9 mouse cellular contexts compared by ENCODE assay signal in the genomic region with DNA sequence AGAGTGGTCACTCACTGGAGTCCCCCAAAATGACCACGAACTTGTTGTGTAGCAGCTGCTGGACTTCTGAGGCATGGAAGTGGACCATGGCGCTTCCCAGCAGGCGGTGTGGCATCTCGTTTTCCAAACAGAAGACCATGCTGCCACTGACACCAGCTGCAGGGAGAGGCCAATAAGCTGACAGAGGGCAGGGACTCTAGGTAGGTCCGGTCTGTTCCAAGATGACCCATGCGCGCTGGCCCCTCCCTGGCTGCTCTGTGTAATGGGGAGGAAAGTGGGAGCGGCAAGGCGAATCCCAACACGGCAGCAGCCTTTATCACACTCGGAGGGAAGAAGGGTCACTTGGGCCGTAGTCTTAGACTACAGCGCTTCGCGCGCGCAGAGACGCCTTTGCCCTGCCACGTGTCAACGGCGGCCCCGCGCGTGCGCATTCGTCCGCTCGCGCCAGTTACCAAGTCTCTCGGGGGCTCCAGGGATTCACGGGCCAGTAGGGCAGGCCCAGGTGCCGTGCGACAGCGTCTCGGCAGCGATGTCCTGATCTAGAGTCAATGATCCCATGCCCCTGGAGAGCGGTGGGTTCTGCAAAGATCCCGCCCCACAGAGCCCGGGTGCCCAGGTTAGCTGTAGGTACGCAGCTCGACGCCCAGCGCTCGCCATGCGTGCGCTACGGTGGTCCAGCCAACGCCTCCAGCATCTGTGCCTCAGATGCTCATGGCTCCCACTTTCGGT. TPM values are rescaled to one million over a fixed set of nuclear protein-coding genes. Genes with fewer than 3 reads are reported as not detected.
DNase-seq lines count a peak whose midpoint lies in the region; ATAC-seq and TF ChIP-seq lines count a peak whose summit lies in the region.
"Had no signal": no experiment of that assay in that cellular context is flagged by ENCODE, and none has a peak within 500 bp of the region (broad histone marks: within the 10 kb centered on the region; RNA-seq: fewer than 3 reads in every experiment).

No protein-coding gene starts in this region.

- peak overlapping the region; percentile 90 for H3K4me2 ChIP-seq in liver, postnatal 0 days (ENCODE audit: low read depth, low read length)
- H3K4me2 ChIP-seq in neural tube, embryonic 13.5 days, result peak overlapping the region; percentile 69

- H3K9ac ChIP-seq in ES-Bruce4 (ENCODE audit: low read depth, poor library complexity, severe bottlenecking), result peak overlapping the region; percentile 69
- peak overlapping the region; percentile 89 for H3K9ac ChIP-seq in liver, postnatal 0 days (replicated peaks)
- peak overlapping the region; percentile 89 for H3K9ac ChIP-seq in neural tube, embryonic 13.5 days

- H3K9me3 ChIP-seq in ES-Bruce4 (replicated peaks; ENCODE audit: control insufficient read depth, insufficient read depth, low read length, poor library complexity, severe bottlenecking), result no peaks in the 10 kb centered on the region
- H3K9me3 ChIP-seq in forebrain, embryonic 10.5 days, result no peaks in the 10 kb centered on the region
- H3K9me3 ChIP-seq in liver, postnatal 0 days (ENCODE audit: low read length), result no peaks in the 10 kb centered on the region
- H3K9me3 ChIP-seq in neural tube, embryonic 13.5 days, result no peaks in the 10 kb centered on the region

- DNase-seq in brain, embryonic 18.5 days (ENCODE audit: low read depth, low spot score), result peak; percentile 54
- DNase-seq in forebrain, embryonic 10.5 days (ENCODE audit: extremely low spot score, low spot score), result peak; percentile 83
- DNase-seq in heart, postnatal 10 days, result peak; percentile 82 to 85
- peak; percentile 86 to 92 for DNase-seq in kidney, postnatal 4 days
- peak; percentile 83 for DNase-seq in liver, postnatal 0 days
- peak; percentile 83 for DNase-seq in thymus, adult 2 months

- 17% methylated on average over 49 of the region's 49 CpGs for WGBS in forebrain, embryonic 10.5 days
- WGBS in liver, postnatal 0 days (ENCODE audit: insufficient replicate concordance), result 13% methylated on average over 49 of the region's 49 CpGs
- 17% methylated on average over 49 of the region's 49 CpGs for WGBS in neural tube, embryonic 13.5 days
- WGBS in thymus, adult 2 months, result 18% methylated on average over 49 of the region's 49 CpGs

- H3K4me1 ChIP-seq in ES-Bruce4 (ENCODE audit: control insufficient read depth, insufficient read depth, low read length), result no peaks in the 10 kb centered on the region
- peaks cover 34% of the 10 kb centered on the region for H3K4me1 ChIP-seq in forebrain, embryonic 10.5 days
- H3K4me1 ChIP-seq in liver, postnatal 0 days (ENCODE audit: insufficient read depth), result peaks cover 16% of the 10 kb centered on the region
- peaks cover 54% of the 10 kb centered on the region for H3K4me1 ChIP-seq in neural tube, embryonic 13.5 days (replicated peaks)
- peaks cover 7% of the 10 kb centered on the region for H3K4me1 ChIP-seq in thymus, adult 2 months (replicated peaks; ENCODE audit: control insufficient read depth, insufficient read depth, low read length)

- no peaks in the 10 kb centered on the region for H3K27me3 ChIP-seq in ES-Bruce4 (ENCODE audit: control insufficient read depth, insufficient read depth, low read length, poor library complexity, severe bottlenecking)
- H3K27me3 ChIP-seq in forebrain, embryonic 10.5 days (ENCODE audit: poor library complexity, severe bottlenecking), result peaks cover 11% of the 10 kb centered on the region; the same call in 1 of the 2 replicates
- no peaks in the 10 kb centered on the region for H3K27me3 ChIP-seq in liver, postnatal 0 days (ENCODE audit: insufficient read depth, low read length)
- H3K27me3 ChIP-seq in neural tube, embryonic 13.5 days, result no peaks in the 10 kb centered on the region
- no peaks in the 10 kb centered on the region for H3K27me3 ChIP-seq in thymus, adult 2 months (ENCODE audit: control insufficient read depth, insufficient read depth, low read length)

- H3K36me3 ChIP-seq in ES-Bruce4 (ENCODE audit: control insufficient read depth, insufficient read depth, low read length, poor library complexity, severe bottlenecking), result no peaks in the 10 kb centered on the region
- H3K36me3 ChIP-seq in forebrain, embryonic 10.5 days (replicated peaks), result peaks cover 53% of the 10 kb centered on the region
- peaks cover 6% of the 10 kb centered on the region for H3K36me3 ChIP-seq in liver, postnatal 0 days (replicated peaks; ENCODE audit: insufficient read depth, low read length)
- peaks cover 16% of the 10 kb centered on the region for H3K36me3 ChIP-seq in neural tube, embryonic 13.5 days
- H3K36me3 ChIP-seq in thymus, adult 2 months (ENCODE audit: control insufficient read depth, insufficient read depth, low read length), result no peaks in the 10 kb centered on the region

- no peak for TF ChIP-seq POLR2A in ES-Bruce4 (IDR thresholded peaks at IDR 0.05; ENCODE audit: insufficient read depth, low read length)
- TF ChIP-seq POLR2A in thymus, adult 2 months (IDR thresholded peaks at IDR 0.05; ENCODE audit: control insufficient read depth, extremely low read depth, insufficient read depth, low read length, poor library complexity), result peak; percentile 39; the same call in 1 of the 2 replicates

- H3K27ac ChIP-seq in ES-Bruce4 (ENCODE audit: insufficient read depth, low read length), result no peak overlapping the region
- H3K27ac ChIP-seq in forebrain, embryonic 10.5 days, result peak overlapping the region; percentile 94
- peak overlapping the region; percentile 94 for H3K27ac ChIP-seq in liver, postnatal 0 days (ENCODE audit: low read depth)
- peak overlapping the region; percentile 92 for H3K27ac ChIP-seq in neural tube, embryonic 13.5 days (replicated peaks)
- peak overlapping the region; percentile 12; the same call in 1 of the 2 replicates for H3K27ac ChIP-seq in thymus, adult 2 months (ENCODE audit: control insufficient read depth, insufficient read depth, low read length)

- peak overlapping the region; percentile 93 for H3K4me3 ChIP-seq in ES-Bruce4 (ENCODE audit: low read depth, low read length)
- H3K4me3 ChIP-seq in forebrain, embryonic 10.5 days, result peak overlapping the region; percentile 69
- peak overlapping the region; percentile 92 for H3K4me3 ChIP-seq in liver, postnatal 0 days (ENCODE audit: low read depth, low read length)
- H3K4me3 ChIP-seq in neural tube, embryonic 13.5 days, result peak overlapping the region; percentile 84
- peak overlapping the region; percentile 83 for H3K4me3 ChIP-seq in thymus, adult 2 months (ENCODE audit: control insufficient read depth, insufficient read depth, low read length)

- no peak for TF ChIP-seq CTCF in ES-Bruce4 (IDR thresholded peaks at IDR 0.05; ENCODE audit: low read depth, low read length)
- TF ChIP-seq CTCF in liver, postnatal 0 days (IDR thresholded peaks at IDR 0.05; ENCODE audit: low read depth), result no peak
- TF ChIP-seq CTCF in thymus, adult 2 months (IDR thresholded peaks at IDR 0.05; ENCODE audit: borderline replicate concordance, control insufficient read depth, extremely low read depth, insufficient read depth, low read length, poor library complexity), result no peak

- no peak for TF ChIP-seq EP300 in ES-Bruce4 (IDR thresholded peaks at IDR 0.05; ENCODE audit: insufficient read depth, low read depth, low read length)
- TF ChIP-seq EP300 in liver, postnatal 0 days (IDR thresholded peaks at IDR 0.05; ENCODE audit: low read depth), result no peak

- intact Hi-C loops in heart, postnatal 10 days (cut with DNase I), result no loop called here

- ATAC-seq in liver, postnatal 0 days, result peak; percentile 59
- peak; percentile 79 for ATAC-seq in neural tube, embryonic 13.5 days (ENCODE audit: low read depth)

RNA-seq across cellular contexts. Expression of a gene that starts 0.6 kb away (rescaled TPM):
- polyA plus RNA-seq in ES-Bruce4 (2011; ENCODE audit: insufficient read depth, insufficient read length, low read depth, missing spikeins), result 119 and 121 TPM in 2 replicates
- polyA plus RNA-seq in forebrain, embryonic 10.5 days (2016; fragmentation: Nextera tagmentation; extraction: Ambion mirVana), result 110 and 122 TPM in 2 replicates
- 10 to 100 TPM; 30.9 to 32.6 TPM for total RNA-seq in heart, postnatal 10 days (2021)
- 19.4 and 22.8 TPM in 2 replicates for polyA plus RNA-seq in liver, postnatal 0 days (2015; fragmentation: Nextera tagmentation; extraction: Ambion mirVana)
- polyA plus RNA-seq in neural tube, embryonic 13.5 days (2015; fragmentation: Nextera tagmentation; extraction: Ambion mirVana), result 98.2 and 103 TPM in 2 replicates
- polyA plus RNA-seq in thymus, adult 2 months (2012; rRNA removed), result 189 and 213 TPM in 2 replicates

RNA-seq across cellular contexts. Expression of a gene that starts 0.9 kb away (rescaled TPM):
- 16.3 and 18.4 TPM in 2 replicates for polyA plus RNA-seq in ES-Bruce4 (2011; ENCODE audit: insufficient read depth, insufficient read length, low read depth, missing spikeins)
- 11.8 and 12.4 TPM in 2 replicates for polyA plus RNA-seq in forebrain, embryonic 10.5 days (2016; fragmentation: Nextera tagmentation; extraction: Ambion mirVana)
- total RNA-seq in heart, postnatal 10 days (2021), result 1 to 10 TPM; 5.0 to 6.2 TPM
- 3.8 TPM in 2 replicates for polyA plus RNA-seq in liver, postnatal 0 days (2015; fragmentation: Nextera tagmentation; extraction: Ambion mirVana)
- 10.2 and 11.7 TPM in 2 replicates for polyA plus RNA-seq in neural tube, embryonic 13.5 days (2015; fragmentation: Nextera tagmentation; extraction: Ambion mirVana)
- 42.8 and 44.7 TPM in 2 replicates for polyA plus RNA-seq in thymus, adult 2 months (2012; rRNA removed)

RNA-seq across cellular contexts. Expression of a gene that starts 17.3 kb away (rescaled TPM):
- polyA plus RNA-seq in ES-Bruce4 (2011; ENCODE audit: insufficient read depth, insufficient read length, low read depth, missing spikeins), result not detected in 2 replicates
- not detected in 2 replicates for polyA plus RNA-seq in forebrain, embryonic 10.5 days (2016; fragmentation: Nextera tagmentation; extraction: Ambion mirVana)
- total RNA-seq in heart, postnatal 10 days (2021), result not detected
- polyA plus RNA-seq in liver, postnatal 0 days (2015; fragmentation: Nextera tagmentation; extraction: Ambion mirVana), result not detected in 2 replicates
- 0.29 TPM in 1 of 2 replicates, not detected in the other for polyA plus RNA-seq in neural tube, embryonic 13.5 days (2015; fragmentation: Nextera tagmentation; extraction: Ambion mirVana)
- not detected in 2 replicates for polyA plus RNA-seq in thymus, adult 2 months (2012; rRNA removed)
- polyA plus RNA-seq: large intestine, adult 2 months had no signal

RNA-seq across cellular contexts. Expression of a gene that starts 18.5 kb away (rescaled TPM):
- polyA plus RNA-seq in ES-Bruce4 (2011; ENCODE audit: insufficient read depth, insufficient read length, low read depth, missing spikeins), result not detected in 2 replicates
- 0.21 and 0.32 TPM in 2 replicates for polyA plus RNA-seq in forebrain, embryonic 10.5 days (2016; fragmentation: Nextera tagmentation; extraction: Ambion mirVana)
- not detected for total RNA-seq in heart, postnatal 10 days (2021)
- not detected in 2 replicates for polyA plus RNA-seq in liver, postnatal 0 days (2015; fragmentation: Nextera tagmentation; extraction: Ambion mirVana)
- polyA plus RNA-seq in neural tube, embryonic 13.5 days (2015; fragmentation: Nextera tagmentation; extraction: Ambion mirVana), result not detected in 2 replicates
- 0.26 TPM in 1 of 2 replicates, not detected in the other for polyA plus RNA-seq in thymus, adult 2 months (2012; rRNA removed)
- polyA plus RNA-seq: large intestine, adult 2 months had no signal

RNA-seq across cellular contexts. Expression of a gene that starts 18.5 kb away (rescaled TPM):
- not detected in 2 replicates for polyA plus RNA-seq in ES-Bruce4 (2011; ENCODE audit: insufficient read depth, insufficient read length, low read depth, missing spikeins)
- 0.07 TPM in 1 of 2 replicates, not detected in the other for polyA plus RNA-seq in forebrain, embryonic 10.5 days (2016; fragmentation: Nextera tagmentation; extraction: Ambion mirVana)
- total RNA-seq in heart, postnatal 10 days (2021), result not detected
- not detected in 2 replicates for polyA plus RNA-seq in liver, postnatal 0 days (2015; fragmentation: Nextera tagmentation; extraction: Ambion mirVana)
- polyA plus RNA-seq in neural tube, embryonic 13.5 days (2015; fragmentation: Nextera tagmentation; extraction: Ambion mirVana), result 0.15 TPM in 1 of 2 replicates, not detected in the other
- not detected in 2 replicates for polyA plus RNA-seq in thymus, adult 2 months (2012; rRNA removed)
- polyA plus RNA-seq: large intestine, adult 2 months had no signal
